Mouse (Mus musculus) stomach, postnatal 0 days (tissue): Measurements from ENCODE around the gene Sap25.

Experiments used
- CTCF ChIP-seq: IDR thresholded peaks from 2 replicates; pipeline ENCODE4 v1.5.1; 2016; ENCODE audit warnings: antibody characterized with exemption, low read depth, mild to moderate bottlenecking, moderate library complexity
- EP300 ChIP-seq: optimal IDR thresholded peaks from 2 replicates; pipeline ENCODE3; 2016; ENCODE audit warnings: antibody characterized with exemption

DNA sequence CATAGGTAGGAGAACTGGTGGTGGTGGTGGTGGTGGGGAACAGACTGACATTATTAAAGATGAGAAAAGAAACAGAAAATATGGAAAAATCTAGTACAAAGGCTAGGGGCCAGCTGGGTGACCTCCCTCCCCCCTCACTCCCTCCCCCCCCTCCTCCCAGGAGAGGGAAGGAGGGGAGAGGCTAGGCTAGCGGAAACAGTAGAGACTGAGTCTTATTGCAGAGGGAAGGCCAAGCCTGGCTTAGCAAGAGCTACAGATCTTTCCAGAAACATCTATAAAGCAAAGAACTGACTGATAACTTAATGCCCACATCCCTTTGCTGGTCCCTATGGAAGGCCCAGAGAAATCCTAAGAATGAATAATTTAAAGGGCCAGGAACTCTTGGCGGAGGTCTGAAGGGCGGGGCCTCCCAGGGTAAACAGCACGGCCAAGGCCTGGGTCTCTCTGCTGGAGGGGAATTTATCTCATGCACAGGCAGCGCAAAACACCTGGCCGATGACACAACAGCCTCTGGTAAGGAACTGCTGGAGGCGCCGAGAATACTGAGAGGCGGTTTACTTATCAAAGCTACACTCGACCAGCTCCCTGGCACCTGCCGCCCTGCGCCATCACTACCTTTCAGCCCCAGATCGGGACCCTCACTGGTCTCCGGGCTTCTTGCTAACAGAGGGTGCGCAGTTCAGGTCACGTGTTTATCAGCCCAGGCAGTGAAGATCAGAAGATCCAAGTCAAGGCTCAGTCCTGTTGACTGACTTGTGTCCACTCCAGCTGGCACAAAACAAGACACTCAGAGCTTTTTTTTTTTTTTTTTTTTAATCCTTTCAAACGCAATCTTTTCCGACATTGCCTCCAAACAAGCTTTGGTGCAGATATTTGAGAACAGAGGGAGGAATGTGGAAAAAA, 8.8 kb downstream of the Sap25 start:
- TF ChIP-seq CTCF (no peak), EP300 (no peak)
